Mouse (Mus musculus): Measurements from ENCODE around the gene E030018B13Rik.

E030018B13Rik gene

GRCm38 (mm10) chr7:63916268-63916907 is at the start of gene E030018B13Rik:
TSS of gene E030018B13Rik (plus strand) at chr7:63916857.
- DNase-seq (ENCODE audit: low spot score): no peak

GRCm38 (mm10) chr7:63868356-63868918 is 48.2 kb upstream of the E030018B13Rik start:
- no peak for DNase-seq (ENCODE audit: low spot score)

GRCm38 (mm10) chr7:63871698-63872097 is 45.0 kb upstream of the E030018B13Rik start:
- no peak for DNase-seq (ENCODE audit: low spot score)

- no peak for DNase-seq (ENCODE audit: low spot score)
Observed at GRCm38 (mm10) chr7:63873880-63874279, 42.8 kb upstream of the E030018B13Rik start.

GRCm38 (mm10) chr7:63875686-63876085 is 41.0 kb upstream of the E030018B13Rik start:
- DNase-seq (ENCODE audit: low spot score): no peak

GRCm38 (mm10) chr7:63876640-63877039 is 40.0 kb upstream of the E030018B13Rik start:
- DNase-seq (ENCODE audit: low spot score): no peak

- no peak for DNase-seq (ENCODE audit: low spot score)
Observed at GRCm38 (mm10) chr7:63877610-63878009, 39.0 kb upstream of the E030018B13Rik start.

GRCm38 (mm10) chr7:63879583-63879982 is 37.1 kb upstream of the E030018B13Rik start:
- no peak for DNase-seq (ENCODE audit: low spot score)

- DNase-seq (ENCODE audit: low spot score): no peak
Observed at GRCm38 (mm10) chr7:63882739-63883138, 33.9 kb upstream of the E030018B13Rik start.

GRCm38 (mm10) chr7:63885025-63885424 is 31.6 kb upstream of the E030018B13Rik start:
- no peak for DNase-seq (ENCODE audit: low spot score)

GRCm38 (mm10) chr7:63887034-63887551 is 29.6 kb upstream of the E030018B13Rik start:
- no peak for DNase-seq (ENCODE audit: low spot score)

GRCm38 (mm10) chr7:63887602-63888123 is 29.0 kb upstream of the E030018B13Rik start:
- DNase-seq (ENCODE audit: low spot score): no peak

- no peak for DNase-seq (ENCODE audit: low spot score)
Observed at GRCm38 (mm10) chr7:63888674-63889073, 28.0 kb upstream of the E030018B13Rik start.

- no peak for DNase-seq (ENCODE audit: low spot score)
Observed at GRCm38 (mm10) chr7:63889116-63889975, 27.3 kb upstream of the E030018B13Rik start.

GRCm38 (mm10) chr7:63891488-63892075 is 25.1 kb upstream of the E030018B13Rik start:
- no peak for DNase-seq (ENCODE audit: low spot score)

GRCm38 (mm10) chr7:63893201-63893600 is 23.5 kb upstream of the E030018B13Rik start:
- DNase-seq (ENCODE audit: low spot score): no peak

- no peak for DNase-seq (ENCODE audit: low spot score)
Observed at GRCm38 (mm10) chr7:63893729-63894128, 22.9 kb upstream of the E030018B13Rik start.

- no peak for DNase-seq (ENCODE audit: low spot score)
Observed at GRCm38 (mm10) chr7:63894662-63895061, 22.0 kb upstream of the E030018B13Rik start.

GRCm38 (mm10) chr7:63895223-63895622 is 21.4 kb upstream of the E030018B13Rik start:
- no peak for DNase-seq (ENCODE audit: low spot score)

- DNase-seq (ENCODE audit: low spot score): no peak
Observed at GRCm38 (mm10) chr7:63896276-63896967, 20.2 kb upstream of the E030018B13Rik start.

GRCm38 (mm10) chr7:63896968-63897468 is 19.6 kb upstream of the E030018B13Rik start:
- peak; percentile 97 for DNase-seq (ENCODE audit: low spot score)
